Mouse (Mus musculus) midbrain, embryonic 12.5 days (tissue): ENCODE measurements around the gene Pgd. TPM values are rescaled to one million over a fixed set of nuclear protein-coding genes. Genes with fewer than 3 reads are reported as not detected.

Experiments used
- ATAC-seq: fragments of 200-750 bp; cut with Nextera tagmentation; 2 replicates; pipeline ENCODE4 v1.8.0; 2017; ENCODE audit warnings: low read depth, moderate TSS enrichment, moderate library complexity; ENCODE audit not compliant: low FRiP score
- H3K27ac ChIP-seq: fragments of 300-500 bp; sonication (generic); replicated peaks from 2 replicates; pipeline ENCODE4 v1.5.1; 2016; ENCODE audit warnings: mild to moderate bottlenecking
- H3K27me3 ChIP-seq: fragments of 300-500 bp; sonication (generic); 2 replicates; pipeline ENCODE4 v1.6.1; 2016; ENCODE audit warnings: mild to moderate bottlenecking
- H3K36me3 ChIP-seq: fragments of 300-500 bp; sonication (generic); 2 replicates; pipeline ENCODE4 v1.6.1; 2016
- H3K4me1 ChIP-seq: fragments of 300-500 bp; sonication (generic); 2 replicates; pipeline ENCODE4 v1.6.1; 2016
- H3K4me2 ChIP-seq: fragments of 300-500 bp; sonication (generic); replicated peaks from 2 replicates; pipeline ENCODE4 v1.6.1; 2016; ENCODE audit warnings: mild to moderate bottlenecking, moderate library complexity
- H3K4me3 ChIP-seq: fragments of 300-500 bp; sonication (generic); 2 replicates; pipeline ENCODE4 v1.5.1; 2016; ENCODE audit warnings: mild to moderate bottlenecking
- H3K9ac ChIP-seq: fragments of 300-500 bp; sonication (generic); replicated peaks from 2 replicates; pipeline ENCODE4 v1.6.1; 2016; ENCODE audit warnings: mild to moderate bottlenecking, moderate library complexity
- H3K9me3 ChIP-seq: fragments of 300-500 bp; sonication (generic); 2 replicates; pipeline ENCODE4 v1.6.1; 2016; ENCODE audit warnings: mild to moderate bottlenecking
- WGBS: fragments of 180-500 bp; shearing (Covaris S2); methylation state at CpG from one replicate; pipeline ENCODE4 v1.1.7; 2016; 5-methylcytosine and 5-hydroxymethylcytosine counted together
- polyA plus RNA-seq: library from polyadenylated mRNA; unstranded; fragments of >200 nt; fragmentation: Nextera tagmentation; extraction: Ambion mirVana; gene quantifications from 2 replicates; pipeline ENCODE4 v1.2.1, GENCODE M21; 2016

The Pgd gene
- polyA plus RNA-seq, 1 experiment from 2014 or later: 129 TPM

GRCm38 (mm10) chr4:149164150-149164549 lies 2.4 kb downstream of the Pgd start:
- no peak overlapping the region for H3K4me2 ChIP-seq
- H3K36me3 ChIP-seq: peaks cover 46% of the 10 kb centered on the region
- no peaks in the 10 kb centered on the region for H3K27me3 ChIP-seq
- H3K4me3 ChIP-seq: no peak overlapping the region
- H3K27ac ChIP-seq: no peak overlapping the region
- 76% methylated on average over 5 of the region's 5 CpGs for WGBS
- no peaks in the 10 kb centered on the region for H3K9me3 ChIP-seq
- H3K9ac ChIP-seq: no peak overlapping the region
- ATAC-seq: no peak
- peaks cover 7% of the 10 kb centered on the region for H3K4me1 ChIP-seq

GRCm38 (mm10) chr4:149163196-149163595 lies 3.4 kb downstream of the Pgd start:
- 76% methylated on average over 1 of the region's 1 CpGs for WGBS
- H3K9ac ChIP-seq: no peak overlapping the region
- ATAC-seq: no peak
- H3K27ac ChIP-seq: no peak overlapping the region
- H3K4me1 ChIP-seq: peaks cover 7% of the 10 kb centered on the region
- no peak overlapping the region for H3K4me2 ChIP-seq
- peaks cover 54% of the 10 kb centered on the region for H3K36me3 ChIP-seq
- H3K4me3 ChIP-seq: no peak overlapping the region
- no peaks in the 10 kb centered on the region for H3K27me3 ChIP-seq
- no peaks in the 10 kb centered on the region for H3K9me3 ChIP-seq

GRCm38 (mm10) chr4:149161166-149161565 lies 5.4 kb downstream of the Pgd start:
- Histone ChIP-seq H3K4me1 (peaks cover 7% of the 10 kb centered on the region), H3K36me3 (peaks cover 74% of the 10 kb centered on the region), H3K27me3 (no peaks in the 10 kb centered on the region), H3K9me3 (no peaks in the 10 kb centered on the region), H3K4me2 (no peak overlapping the region), H3K27ac (no peak overlapping the region), H3K9ac (no peak overlapping the region), H3K4me3 (no peak overlapping the region)
- no peak for ATAC-seq
- WGBS: 93% methylated on average over 6 of the region's 6 CpGs

- H3K4me2 ChIP-seq: no peak overlapping the region
- WGBS: 88% methylated on average over 13 of the region's 13 CpGs
- no peaks in the 10 kb centered on the region for H3K27me3 ChIP-seq
- H3K9ac ChIP-seq: no peak overlapping the region
- no peaks in the 10 kb centered on the region for H3K9me3 ChIP-seq
- no peak overlapping the region for H3K4me3 ChIP-seq
- no peak overlapping the region for H3K27ac ChIP-seq
- no peak for ATAC-seq
- H3K36me3 ChIP-seq: peaks cover 87% of the 10 kb centered on the region
- no peaks in the 10 kb centered on the region for H3K4me1 ChIP-seq
Observed at GRCm38 (mm10) chr4:149159891-149160290, 6.7 kb downstream of the Pgd start.

GRCm38 (mm10) chr4:149159203-149159602 lies 7.4 kb downstream of the Pgd start:
- Histone ChIP-seq H3K27me3 (no peaks in the 10 kb centered on the region), H3K36me3 (peaks cover 91% of the 10 kb centered on the region), H3K4me3 (no peak overlapping the region), H3K9ac (no peak overlapping the region), H3K4me1 (no peaks in the 10 kb centered on the region), H3K4me2 (no peak overlapping the region), H3K27ac (no peak overlapping the region), H3K9me3 (no peaks in the 10 kb centered on the region)
- WGBS: 76% methylated on average over 2 of the region's 2 CpGs
- no peak for ATAC-seq

GRCm38 (mm10) chr4:149157415-149157973 lies 9.1 kb downstream of the Pgd start:
- Histone ChIP-seq H3K9ac (no peak overlapping the region), H3K27ac (no peak overlapping the region), H3K36me3 (peaks cover 99% of the 10 kb centered on the region), H3K4me3 (no peak overlapping the region), H3K9me3 (no peaks in the 10 kb centered on the region), H3K4me1 (no peaks in the 10 kb centered on the region), H3K27me3 (no peaks in the 10 kb centered on the region), H3K4me2 (no peak overlapping the region)
- no peak for ATAC-seq
- 93% methylated on average over 8 of the region's 8 CpGs for WGBS

- Histone ChIP-seq H3K9me3 (0 out of 2 replicates have a peak, but pooled peaks cover 3% of the 10 kb centered on the region), H3K4me2 (no peak overlapping the region), H3K27ac (no peak overlapping the region), H3K27me3 (no peaks in the 10 kb centered on the region), H3K9ac (no peak overlapping the region), H3K4me1 (no peaks in the 10 kb centered on the region), H3K36me3 (peaks cover 99% of the 10 kb centered on the region), H3K4me3 (no peak overlapping the region)
- no peak for ATAC-seq
- WGBS: 93% methylated on average over 6 of the region's 6 CpGs
Observed at GRCm38 (mm10) chr4:149155711-149156110, 10.9 kb downstream of the Pgd start.

GRCm38 (mm10) chr4:149154859-149155258 lies 11.7 kb downstream of the Pgd start:
- WGBS: 98% methylated on average over 7 of the region's 7 CpGs
- H3K4me3 ChIP-seq: no peak overlapping the region
- no peaks in the 10 kb centered on the region for H3K27me3 ChIP-seq
- ATAC-seq: no peak
- H3K4me1 ChIP-seq: no peaks in the 10 kb centered on the region
- 0 out of 2 replicates have a peak, but pooled peaks cover 3% of the 10 kb centered on the region for H3K9me3 ChIP-seq
- no peak overlapping the region for H3K27ac ChIP-seq
- peaks cover 99% of the 10 kb centered on the region for H3K36me3 ChIP-seq
- no peak overlapping the region for H3K9ac ChIP-seq
- H3K4me2 ChIP-seq: no peak overlapping the region

GRCm38 (mm10) chr4:149150721-149151120 lies 15.8 kb downstream of the Pgd start:
- H3K27me3 ChIP-seq: no peaks in the 10 kb centered on the region
- H3K36me3 ChIP-seq: peaks cover 64% of the 10 kb centered on the region
- no peaks in the 10 kb centered on the region for H3K4me1 ChIP-seq
- H3K27ac ChIP-seq: no peak overlapping the region
- WGBS: 93% methylated on average over 11 of the region's 11 CpGs
- no peak overlapping the region for H3K4me2 ChIP-seq
- ATAC-seq: no peak
- H3K9ac ChIP-seq: no peak overlapping the region
- H3K9me3 ChIP-seq: 0 out of 2 replicates have a peak, but pooled peaks cover 3% of the 10 kb centered on the region
- no peak overlapping the region for H3K4me3 ChIP-seq

GRCm38 (mm10) chr4:149150256-149150655 lies 16.3 kb downstream of the Pgd start:
- H3K36me3 ChIP-seq: peaks cover 59% of the 10 kb centered on the region
- H3K4me3 ChIP-seq: no peak overlapping the region
- H3K4me1 ChIP-seq: no peaks in the 10 kb centered on the region
- no peaks in the 10 kb centered on the region for H3K27me3 ChIP-seq
- WGBS: 84% methylated on average over 11 of the region's 11 CpGs
- ATAC-seq: no peak
- no peak overlapping the region for H3K27ac ChIP-seq
- H3K9me3 ChIP-seq: 0 out of 2 replicates have a peak, but pooled peaks cover 3% of the 10 kb centered on the region
- no peak overlapping the region for H3K4me2 ChIP-seq
- H3K9ac ChIP-seq: no peak overlapping the region

GRCm38 (mm10) chr4:149149611-149150010 lies 17.0 kb downstream of the Pgd start:
- Histone ChIP-seq H3K9me3 (0 out of 2 replicates have a peak, but pooled peaks cover 3% of the 10 kb centered on the region), H3K27ac (no peak overlapping the region), H3K27me3 (no peaks in the 10 kb centered on the region), H3K4me3 (no peak overlapping the region), H3K4me2 (no peak overlapping the region), H3K9ac (no peak overlapping the region), H3K36me3 (peaks cover 53% of the 10 kb centered on the region), H3K4me1 (no peaks in the 10 kb centered on the region)
- WGBS: 77% methylated on average over 7 of the region's 7 CpGs
- ATAC-seq: no peak

GRCm38 (mm10) chr4:149149196-149149595 lies 17.4 kb downstream of the Pgd start:
- 84% methylated on average over 9 of the region's 9 CpGs for WGBS
- H3K27ac ChIP-seq: no peak overlapping the region
- no peaks in the 10 kb centered on the region for H3K27me3 ChIP-seq
- no peak overlapping the region for H3K4me2 ChIP-seq
- H3K9ac ChIP-seq: no peak overlapping the region
- H3K4me3 ChIP-seq: no peak overlapping the region
- H3K4me1 ChIP-seq: no peaks in the 10 kb centered on the region
- 0 out of 2 replicates have a peak, but pooled peaks cover 3% of the 10 kb centered on the region for H3K9me3 ChIP-seq
- peaks cover 49% of the 10 kb centered on the region for H3K36me3 ChIP-seq
- no peak for ATAC-seq

GRCm38 (mm10) chr4:149148084-149148483 lies 18.5 kb downstream of the Pgd start:
- Histone ChIP-seq H3K9ac (no peak overlapping the region), H3K4me1 (no peaks in the 10 kb centered on the region), H3K27me3 (no peaks in the 10 kb centered on the region), H3K27ac (no peak overlapping the region), H3K9me3 (0 out of 2 replicates have a peak, but pooled peaks cover 3% of the 10 kb centered on the region), H3K4me3 (no peak overlapping the region), H3K36me3 (peaks cover 38% of the 10 kb centered on the region), H3K4me2 (no peak overlapping the region)
- 77% methylated on average over 4 of the region's 4 CpGs for WGBS
- no peak for ATAC-seq
